Mouse (Mus musculus): ENCODE measurements at regions not wholly inside any gene's neighbourhood (a gene's known extent, or its start where the extent isn't known, plus 50 kb on each side); places are given as distances from the start of the nearest gene placed in this dataset.

DNA sequence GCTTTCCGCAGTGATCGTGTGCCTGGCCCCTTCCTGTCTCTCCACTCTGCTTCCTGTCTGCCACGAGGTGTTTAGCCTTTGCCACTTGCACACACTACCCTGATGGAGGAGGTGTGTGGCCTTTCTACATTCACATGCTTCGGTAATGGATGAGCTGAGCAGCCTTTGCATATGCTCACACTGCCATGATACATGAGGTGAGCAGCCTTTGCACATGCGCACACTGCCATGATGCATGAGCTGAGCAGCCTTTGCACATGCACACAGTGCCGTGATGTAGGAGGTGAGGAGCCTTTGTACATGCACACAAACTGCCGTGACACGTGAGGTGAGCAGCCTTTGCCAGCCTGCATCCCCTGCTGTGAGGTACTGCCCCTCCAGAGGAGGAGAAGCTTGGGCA is 58.3 kb downstream of the Erv3 start:
- DNase-seq (ENCODE audit: low read depth): no peak

DNA sequence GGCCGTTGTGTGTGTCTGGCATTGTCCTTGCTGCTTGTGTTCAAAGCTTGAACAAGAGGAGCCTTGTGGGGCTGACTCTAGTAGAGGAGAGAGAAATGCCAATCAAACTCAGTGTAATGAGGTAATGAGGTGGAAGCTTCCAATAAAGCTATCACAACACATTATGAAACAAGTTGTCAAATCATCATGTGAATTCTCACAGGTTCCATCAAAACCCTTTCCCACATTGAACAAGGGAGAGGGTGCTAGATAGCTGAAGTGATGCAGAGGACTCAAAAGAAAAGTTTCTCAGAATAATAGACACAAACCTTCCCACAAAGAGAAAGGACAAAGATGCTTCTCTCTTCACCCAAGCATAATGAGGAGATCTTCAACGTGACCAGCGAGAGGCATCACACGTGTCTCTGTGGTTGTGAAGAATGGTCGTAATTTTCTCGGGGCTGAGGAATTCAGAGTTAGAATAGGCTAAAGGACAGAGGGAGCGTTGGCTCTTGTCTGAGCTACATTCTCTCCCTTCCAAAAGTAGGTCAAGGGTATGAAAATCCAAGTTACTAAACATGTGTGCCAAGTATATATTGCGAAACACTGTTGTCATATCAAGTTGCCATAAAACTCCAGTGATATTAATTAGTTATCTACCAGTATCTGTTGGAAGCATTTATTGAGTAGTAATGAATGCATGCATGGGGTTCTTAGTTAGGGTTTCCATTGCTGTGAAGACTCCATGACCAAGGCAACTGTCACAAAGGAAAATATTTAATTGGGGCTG is 59.2 kb downstream of the Erv3 start:
- DNase-seq (ENCODE audit: low read depth): no peak

DNA sequence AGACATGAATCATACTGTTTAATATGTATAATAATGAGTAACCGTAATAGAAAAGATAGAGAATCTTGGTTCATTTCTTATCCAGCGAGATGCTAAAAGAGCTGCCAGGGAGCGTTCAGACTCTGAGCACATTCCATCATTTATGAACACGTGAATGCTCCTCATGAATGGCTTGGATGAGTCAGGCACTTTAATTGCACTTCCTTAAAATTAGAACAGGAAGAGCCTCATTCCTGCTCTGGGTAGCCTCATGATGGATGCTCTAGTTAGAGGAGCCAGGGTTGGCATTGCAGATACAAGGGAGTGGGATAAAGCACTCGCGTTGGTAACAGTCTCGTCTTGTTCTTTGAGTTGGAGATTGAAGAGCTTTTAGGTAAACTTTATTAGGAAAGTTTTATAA is 60.1 kb downstream of the Erv3 start:
- DNase-seq (ENCODE audit: low read depth): no peak

DNA sequence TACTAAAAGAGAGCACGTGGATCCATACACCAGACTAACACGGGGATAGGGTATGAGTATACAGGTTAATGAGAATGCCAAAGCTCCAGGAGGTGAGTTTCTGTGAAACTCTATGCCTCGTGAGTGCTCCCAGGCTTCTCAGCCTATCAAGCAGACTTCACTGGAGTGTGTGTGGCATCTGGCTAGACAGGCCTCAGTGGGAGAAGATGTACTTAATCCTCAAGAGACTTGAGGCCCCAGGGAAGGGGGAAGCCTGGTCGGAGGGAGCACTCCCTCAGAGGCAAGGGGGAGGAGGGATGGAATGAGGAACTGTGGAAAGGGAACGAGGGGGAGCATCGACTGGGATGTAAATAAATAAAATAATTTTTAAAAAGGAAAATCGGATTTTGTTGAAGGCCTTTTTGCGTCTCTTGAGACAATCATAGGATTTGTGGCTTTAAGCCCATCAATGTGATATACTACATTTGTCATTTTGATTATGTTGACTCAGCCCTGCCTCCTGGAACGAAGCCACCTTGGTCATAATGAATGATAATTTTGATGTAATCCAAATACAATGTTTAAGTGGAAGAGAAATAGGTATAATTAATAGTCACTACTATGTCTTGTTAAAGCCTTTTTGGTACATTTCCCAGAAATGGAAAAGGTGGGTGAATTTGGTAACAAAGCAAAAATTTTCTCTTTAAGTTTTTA is 62.4 kb downstream of the Erv3 start:
- DNase-seq (ENCODE audit: low read depth): no peak

DNA sequence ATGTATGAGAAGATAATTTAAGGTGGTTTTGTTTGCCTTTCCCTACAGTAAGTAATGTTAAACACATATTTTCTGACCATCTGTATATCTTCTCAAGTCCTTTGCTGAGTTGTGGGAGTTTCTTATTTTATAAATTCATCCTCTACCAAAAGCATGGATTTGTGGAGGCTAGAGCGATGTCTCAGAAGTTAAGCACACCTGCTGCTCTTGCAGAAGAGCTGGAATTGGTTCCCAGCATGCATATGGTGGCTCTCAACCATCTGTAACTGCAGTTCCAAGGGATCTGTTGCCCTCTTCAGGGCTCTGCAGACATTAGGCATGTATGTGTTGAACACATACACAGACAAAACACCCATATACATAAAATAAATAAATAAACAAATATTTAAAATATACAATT is 84.2 kb downstream of the Erv3 start:
- DNase-seq (ENCODE audit: low read depth): no peak

DNA sequence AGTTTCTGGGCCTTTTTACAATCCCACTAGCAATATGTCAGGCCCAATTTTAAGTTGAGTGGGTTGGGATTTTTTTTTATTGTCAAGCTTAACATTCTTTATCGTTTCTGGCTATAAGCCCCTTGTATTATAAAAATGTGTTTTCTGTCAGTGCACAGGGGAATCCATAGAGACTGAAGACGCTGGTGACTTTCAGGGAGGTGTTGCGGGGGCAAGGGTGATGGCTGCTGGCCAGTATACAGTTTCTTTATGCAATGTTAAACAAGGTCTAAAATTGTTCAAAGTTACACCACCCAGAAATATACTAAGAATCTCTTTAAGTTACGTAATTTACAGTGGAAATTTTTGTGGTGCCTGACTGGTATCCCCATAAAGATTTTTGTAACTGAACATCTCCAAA is 85.9 kb downstream of the Erv3 start:
- DNase-seq (ENCODE audit: low read depth): no peak

DNA sequence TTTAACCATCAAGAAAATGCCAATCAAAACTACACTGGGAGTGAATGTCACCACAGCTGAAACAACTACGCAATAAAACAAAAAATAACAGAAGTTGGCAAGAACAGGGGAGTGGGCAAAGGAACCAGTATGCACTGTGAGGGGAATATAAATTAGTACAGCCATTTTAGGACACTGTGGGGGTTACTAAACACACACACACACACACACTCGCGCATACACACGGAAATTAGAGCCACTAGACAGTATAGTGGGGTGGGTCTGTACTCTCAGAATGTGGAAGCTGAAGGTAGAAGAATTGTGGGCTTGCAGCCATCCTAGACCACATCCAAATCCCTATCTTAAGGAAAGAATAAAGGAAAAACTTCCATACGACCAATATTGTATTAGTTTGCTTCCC is 87.4 kb downstream of the Erv3 start:
- DNase-seq (ENCODE audit: low read depth): no peak

DNA sequence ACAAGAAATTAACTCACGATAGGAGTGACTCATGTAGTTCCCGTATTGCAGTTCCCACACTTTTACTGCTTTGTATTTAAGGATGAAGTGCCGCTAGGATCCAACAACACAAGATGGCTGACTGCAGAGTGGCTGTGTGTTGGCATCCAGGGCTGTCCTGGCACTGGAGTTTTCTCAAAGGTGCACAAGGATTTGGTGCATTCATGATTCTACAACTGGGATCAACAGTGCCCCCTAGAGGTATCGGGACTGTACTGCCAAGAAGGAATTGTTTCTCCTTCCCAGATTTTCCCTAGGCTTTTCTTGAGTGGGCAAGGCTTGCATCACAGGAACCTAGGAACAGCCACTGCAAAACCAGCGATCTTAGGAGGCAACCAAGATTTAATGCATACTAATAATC is 88.7 kb downstream of the Erv3 start:
- DNase-seq (ENCODE audit: low read depth): peak; percentile 3

DNA sequence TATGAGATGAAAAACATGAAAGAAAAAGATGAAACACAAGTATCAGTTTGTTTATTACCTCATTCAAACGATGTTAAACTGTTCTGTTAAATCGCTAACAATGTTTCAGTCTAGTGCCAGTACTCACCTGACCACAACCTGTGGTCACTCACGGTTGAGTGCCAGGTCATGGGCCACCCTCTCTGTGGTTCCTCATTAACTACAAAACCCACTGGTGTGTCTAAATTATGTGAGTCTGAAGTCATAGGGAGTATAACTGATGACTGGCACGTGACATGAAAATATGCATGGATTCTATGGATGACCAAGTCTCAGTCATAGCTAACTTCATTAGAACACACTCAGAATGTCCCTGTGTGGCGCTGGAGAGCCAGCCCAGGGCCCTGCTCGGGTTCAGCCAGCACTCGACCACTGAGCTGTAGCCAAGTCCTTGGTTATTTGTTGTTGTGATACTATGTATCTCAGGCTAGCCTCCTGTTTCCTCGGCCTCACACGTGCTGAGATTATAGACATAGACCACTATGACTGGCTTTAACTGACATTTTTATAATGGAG is 89.8 kb downstream of the Erv3 start:
- no peak for DNase-seq (ENCODE audit: low read depth)

DNA sequence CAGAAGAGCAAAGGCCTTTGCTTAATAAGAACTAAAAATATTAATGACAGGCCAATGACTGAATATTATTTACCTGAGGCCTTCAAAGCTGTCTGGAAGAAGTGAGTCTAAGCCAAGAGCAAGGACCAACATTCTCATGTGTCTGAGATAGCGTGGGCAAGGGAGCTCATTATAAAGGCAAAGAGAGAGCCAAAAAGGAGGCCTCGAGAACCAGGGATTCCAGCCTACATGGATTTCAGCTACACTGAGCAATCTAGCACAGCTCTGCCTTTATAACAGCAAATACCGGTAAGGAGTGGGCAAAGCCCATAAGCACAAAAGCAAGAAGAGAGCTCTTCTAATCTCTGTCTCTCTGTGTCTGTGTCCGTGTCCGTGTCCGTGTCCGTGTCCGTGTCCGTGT is 93.0 kb downstream of the Erv3 start:
- no peak for DNase-seq (ENCODE audit: low read depth)

DNA sequence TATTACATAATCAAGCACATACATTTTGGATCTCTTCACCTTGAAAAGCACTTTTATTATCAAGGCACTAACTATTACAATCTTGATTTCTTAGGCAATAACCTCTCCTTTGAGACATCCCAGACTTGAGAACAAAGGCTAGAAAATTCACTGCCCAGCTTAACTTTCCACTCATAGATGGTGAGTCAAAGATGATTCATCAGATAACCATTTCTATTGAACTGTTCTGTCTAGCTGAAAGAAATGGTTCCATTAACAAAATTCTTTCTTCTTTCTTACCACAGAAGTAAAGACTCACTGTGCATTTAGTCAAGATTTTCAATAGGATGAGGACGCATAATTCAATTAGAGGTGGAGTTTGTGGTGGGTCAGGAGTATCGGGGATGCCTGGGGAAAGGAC is 98.0 kb downstream of the Erv3 start:
- no peak for DNase-seq (ENCODE audit: low read depth)

DNA sequence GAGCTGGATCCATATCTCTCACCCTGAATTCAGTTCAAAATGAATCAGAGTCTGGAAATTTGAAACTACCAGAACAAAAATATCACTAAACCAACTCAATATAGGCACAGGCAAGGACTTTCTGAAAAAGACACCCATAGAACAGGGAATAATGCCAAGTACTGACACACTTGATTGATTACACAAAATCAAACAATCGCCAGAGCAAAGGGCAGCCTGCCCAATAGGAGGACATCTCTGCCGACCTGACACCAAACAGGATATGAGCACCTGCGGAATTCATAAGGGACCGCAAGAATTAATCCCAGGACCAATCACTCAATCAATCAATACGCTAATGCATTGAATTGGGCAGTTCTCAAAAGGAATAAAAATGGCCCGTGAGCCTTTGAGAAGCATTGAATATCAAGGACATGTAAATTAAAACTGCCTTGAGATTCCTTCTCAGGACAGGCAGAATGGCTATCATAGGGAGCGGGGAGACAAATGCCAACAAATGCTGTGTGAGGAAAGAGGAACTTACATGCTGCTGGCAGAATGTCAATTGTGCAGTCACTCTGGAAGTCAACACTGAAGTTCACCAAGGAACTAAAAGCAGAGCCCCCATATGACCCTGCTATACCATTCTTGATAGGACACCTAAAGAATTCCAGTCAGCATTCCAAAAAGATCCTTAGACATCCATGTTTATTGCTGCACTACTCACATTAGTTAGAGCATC is 102.2 kb downstream of the Erv3 start:
- DNase-seq (ENCODE audit: low read depth): no peak

DNA sequence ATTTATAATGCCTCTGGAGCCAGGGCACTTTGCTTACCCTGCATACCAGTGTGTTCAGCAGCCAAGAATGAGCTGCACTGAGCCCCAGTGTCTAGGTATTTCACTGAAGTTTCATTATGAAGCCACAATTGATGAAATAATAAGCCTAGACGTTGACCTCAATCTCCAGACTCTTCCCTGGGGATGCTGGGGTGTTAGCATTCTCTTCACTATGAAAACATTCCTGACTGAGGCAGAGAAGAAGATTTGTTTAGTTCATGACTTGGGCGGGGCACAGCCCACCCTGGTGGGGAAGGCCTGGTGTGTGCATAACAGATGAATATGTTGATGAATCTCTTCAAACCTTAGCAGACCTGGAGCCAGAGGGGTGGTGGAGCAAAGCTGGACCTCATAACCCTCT is 104.4 kb downstream of the Erv3 start:
- no peak for DNase-seq (ENCODE audit: low read depth)

DNA sequence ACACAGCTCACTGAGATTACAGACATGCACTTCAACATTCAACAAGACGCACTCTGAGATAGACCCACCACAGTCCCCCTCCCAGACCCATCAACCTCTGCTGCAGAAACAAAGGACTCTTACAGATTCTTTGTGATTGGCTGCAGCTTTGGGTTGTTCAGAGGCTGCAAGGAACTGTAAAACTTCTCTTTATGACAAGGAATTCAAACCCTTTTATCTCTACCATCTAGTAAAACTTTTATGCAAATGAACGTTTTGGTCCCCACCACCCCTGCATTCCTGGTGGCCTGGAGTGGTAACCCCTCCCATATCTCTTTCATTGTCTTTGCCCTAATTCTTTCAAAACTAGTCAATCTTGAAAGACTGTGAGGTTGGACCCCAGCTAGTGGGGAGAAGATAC is 106.1 kb downstream of the Erv3 start:
- no peak for DNase-seq (ENCODE audit: low read depth)

DNA sequence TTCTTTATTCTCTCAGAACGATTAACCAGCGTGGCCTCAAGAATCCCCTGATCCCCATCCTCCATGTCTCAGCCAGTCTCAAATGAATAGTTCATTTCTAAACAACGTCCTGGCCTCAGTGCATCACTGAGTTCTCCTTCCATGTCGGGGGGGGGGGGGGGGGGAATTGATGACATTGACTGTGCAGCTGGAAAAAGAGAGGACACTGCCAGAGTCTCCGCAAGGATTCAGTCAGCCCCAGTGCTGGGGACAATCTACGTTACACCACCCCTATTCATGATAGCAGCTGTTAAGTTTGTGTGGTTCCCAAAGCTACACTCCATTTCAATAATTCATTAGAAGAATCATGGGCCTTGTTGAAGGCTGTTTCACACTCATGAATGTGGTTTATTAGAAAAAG is 108.9 kb downstream of the Erv3 start:
- DNase-seq (ENCODE audit: low read depth): no peak

DNA sequence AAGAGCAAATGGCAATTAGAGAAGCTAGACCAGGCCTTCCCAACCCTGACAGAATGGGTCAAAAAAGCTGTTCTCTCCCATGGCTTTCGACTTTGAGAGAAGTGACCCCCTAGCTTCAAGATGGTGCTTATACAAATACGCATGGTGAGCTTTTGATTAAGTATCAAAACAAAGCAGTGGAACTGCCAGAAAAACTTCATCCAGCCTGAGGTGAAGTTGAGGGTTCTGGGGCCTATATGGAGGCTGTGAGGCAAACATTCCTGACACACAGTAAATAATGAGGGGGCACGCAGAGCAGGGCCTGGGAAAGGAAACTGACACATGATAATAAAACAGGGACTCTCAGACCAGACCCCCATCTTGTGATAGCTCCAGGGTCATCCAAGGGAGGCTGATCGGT is 109.3 kb downstream of the Erv3 start:
- no peak for DNase-seq (ENCODE audit: low read depth)

DNA sequence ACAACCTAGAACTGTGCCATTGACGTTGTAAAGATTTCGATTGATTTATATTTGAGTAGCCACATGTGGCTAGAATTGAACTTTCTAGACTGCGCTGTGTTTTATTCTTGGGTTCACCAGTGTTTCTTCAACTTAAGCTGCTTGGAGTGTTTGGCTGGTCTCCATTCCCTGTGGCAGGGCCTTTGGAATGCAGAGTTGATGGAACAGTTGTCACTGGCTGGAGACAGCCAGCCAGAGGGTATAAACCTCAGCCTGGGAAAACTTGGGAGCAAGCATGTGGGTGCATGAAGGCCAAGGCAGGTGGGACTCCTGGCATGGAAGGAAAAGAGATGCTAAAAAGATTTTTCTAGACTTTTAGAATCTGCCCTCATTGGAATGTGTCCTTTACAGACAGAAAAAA is 109.8 kb downstream of the Erv3 start:
- DNase-seq (ENCODE audit: low read depth): no peak

DNA sequence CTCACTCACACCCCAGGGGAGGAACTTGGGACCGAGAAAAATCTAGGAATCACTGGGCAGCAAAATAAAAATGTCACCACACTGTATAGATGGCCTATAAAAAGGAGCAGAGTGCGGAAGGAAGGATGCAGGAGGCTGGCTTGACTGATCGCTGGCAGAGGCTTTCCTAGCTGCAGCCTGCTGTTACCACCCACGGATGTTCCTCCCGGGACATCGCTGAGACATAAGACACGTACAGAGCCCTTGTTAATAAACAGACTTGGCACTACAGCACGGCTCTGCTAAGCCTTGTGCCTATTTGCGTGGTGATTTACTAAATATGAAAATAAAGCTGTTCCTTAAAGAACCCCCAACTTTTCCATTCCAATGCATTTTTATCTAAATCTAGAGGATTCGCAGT is 110.8 kb downstream of the Erv3 start:
- DNase-seq (ENCODE audit: low read depth): no peak

DNA sequence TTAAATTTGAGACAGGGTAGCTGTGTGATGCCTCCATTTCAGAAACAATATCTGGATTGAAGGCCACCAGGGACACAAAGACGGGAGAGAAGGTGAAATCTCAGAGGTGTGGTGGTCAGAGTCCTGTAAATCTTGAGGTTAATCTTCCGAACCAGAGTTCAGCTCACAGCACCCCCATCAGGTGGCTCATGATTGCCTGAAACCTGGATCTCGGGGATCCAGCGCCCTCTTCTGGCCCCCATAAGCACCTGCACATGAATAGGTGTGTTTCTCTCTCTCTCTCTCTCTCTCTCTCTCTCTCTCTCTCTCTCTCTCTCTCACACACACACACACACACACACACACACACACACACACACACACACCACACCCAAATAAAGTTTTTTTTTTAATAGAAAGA is 111.8 kb downstream of the Erv3 start:
- no peak for DNase-seq (ENCODE audit: low read depth)

DNA sequence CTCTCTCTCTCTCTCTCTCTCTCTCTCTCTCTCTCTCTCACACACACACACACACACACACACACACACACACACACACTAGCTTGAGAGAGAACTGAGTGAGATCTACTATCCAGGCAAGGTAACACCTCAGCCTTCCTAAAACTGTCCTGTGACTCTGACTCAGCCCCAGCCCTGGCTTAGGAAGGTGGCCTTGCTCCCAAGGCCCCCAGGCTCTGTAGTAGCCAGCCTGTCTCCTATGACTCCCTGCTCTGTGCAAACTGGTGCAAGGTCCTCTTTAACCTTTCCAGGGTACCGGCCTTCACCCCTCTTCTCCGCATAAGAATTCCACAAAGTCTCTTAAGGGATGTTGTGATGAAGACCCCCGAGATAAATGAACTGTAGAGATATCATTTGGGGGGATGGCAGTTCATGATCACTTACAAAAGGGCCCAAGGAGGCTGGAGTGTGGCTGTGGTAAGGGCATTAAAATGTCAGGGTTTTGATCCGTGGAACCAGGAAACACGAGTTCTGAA is 114.1 kb downstream of the Erv3 start:
- no peak for DNase-seq (ENCODE audit: low read depth)

DNA sequence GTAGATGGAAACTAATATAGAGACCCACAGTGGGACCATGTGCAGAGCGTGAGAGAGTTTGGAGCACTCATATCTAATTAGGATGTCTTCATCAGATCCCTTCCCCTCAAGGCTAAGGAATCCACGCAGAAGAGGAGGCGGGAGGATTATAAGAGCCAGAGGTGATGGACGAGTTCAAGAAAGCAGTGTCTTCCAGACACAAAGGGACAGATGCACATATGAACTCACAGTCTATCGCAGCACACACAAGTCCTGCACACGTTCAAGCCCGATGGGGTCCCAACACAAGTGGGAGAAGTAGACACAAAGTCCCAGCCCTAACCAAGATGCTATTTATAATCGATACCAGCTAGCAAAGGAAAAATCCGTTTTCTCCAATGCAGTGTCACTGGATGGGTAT is 114.6 kb downstream of the Erv3 start:
- no peak for DNase-seq (ENCODE audit: low read depth)

DNA sequence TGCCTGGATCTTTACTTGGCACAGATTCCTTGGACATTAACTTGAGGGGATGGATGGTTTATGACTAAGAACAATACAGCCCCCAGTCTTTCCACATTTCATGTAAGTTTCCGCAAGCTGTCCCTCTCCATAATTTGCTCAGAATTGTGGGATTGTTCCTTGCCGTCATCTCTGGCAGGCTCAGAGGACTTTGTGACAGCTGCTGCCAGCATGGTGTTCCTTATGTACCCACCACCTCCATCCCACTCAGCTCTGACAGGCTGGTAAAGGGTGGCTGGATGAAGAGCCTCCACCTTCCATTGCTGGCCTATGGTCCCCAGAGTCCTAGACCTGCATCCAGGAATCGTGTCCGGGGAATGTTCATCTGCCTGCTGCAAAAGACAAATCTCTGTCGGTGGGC is 119.1 kb downstream of the Erv3 start:
- no peak for DNase-seq (ENCODE audit: low read depth)

DNA sequence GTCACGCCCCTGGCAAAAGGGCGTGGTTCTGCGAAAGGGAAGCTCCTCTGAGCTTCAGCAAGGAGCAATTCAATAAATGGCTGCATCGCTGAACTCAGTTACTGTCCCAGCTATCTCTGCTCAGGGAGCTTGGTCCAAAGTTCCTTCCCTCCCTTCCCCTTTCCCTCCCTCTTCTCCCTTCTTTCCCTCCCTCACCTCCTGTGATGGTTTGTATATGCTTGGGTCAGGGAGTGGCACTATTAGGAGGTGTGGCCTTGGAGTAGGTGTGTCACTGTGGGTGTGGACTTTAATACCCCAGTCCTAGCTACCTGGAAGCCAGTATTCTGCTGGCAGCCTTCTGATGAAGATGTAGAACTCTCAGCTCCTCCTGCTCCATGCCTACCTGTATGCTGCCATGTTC is 120.5 kb downstream of the Erv3 start:
- DNase-seq (ENCODE audit: low read depth): no peak
